Mouse (Mus musculus) layer of hippocampus, postnatal 36 days (tissue): ENCODE results near the gene Mst1. TPM values are rescaled to one million over a fixed set of nuclear protein-coding genes. Genes with fewer than 3 reads are reported as not detected.
A peak's percentile ranks its signal among the peaks of the same experiment; 100 is the strongest.

Experiments
- DNase-seq, 2 experiments: peaks; one replicate each; pipeline ENCODE4 v3.0.0; 2022
- total RNA-seq, 2 experiments: library from RNA; stranded (reverse); gene quantifications; 2 replicates each; pipeline ENCODE4 v1.2.3; 2021

The Mst1 gene
- total RNA-seq: not detected

GRCm38 (mm10) chr9:108080168-108080567 lies at the start of gene Mst1:
Mst1 (plus strand) TSS chr9:108080436.
- DNase-seq: no peak

GRCm38 (mm10) chr9:108032126-108032525 lies 48.1 kb upstream of the Mst1 start:
- no peak for DNase-seq

GRCm38 (mm10) chr9:108035331-108036156 lies 44.7 kb upstream of the Mst1 start:
- DNase-seq: no peak

GRCm38 (mm10) chr9:108044751-108045492 lies 35.3 kb upstream of the Mst1 start:
- DNase-seq: no peak

GRCm38 (mm10) chr9:108046582-108046981 lies 33.7 kb upstream of the Mst1 start:
- no peak for DNase-seq

GRCm38 (mm10) chr9:108047601-108048565 lies 32.4 kb upstream of the Mst1 start:
- DNase-seq: no peak

- no peak for DNase-seq
Measured at GRCm38 (mm10) chr9:108048566-108048955, 31.7 kb upstream of the Mst1 start.

GRCm38 (mm10) chr9:108049016-108049455 lies 31.2 kb upstream of the Mst1 start, which contains the start of gene Gmppb:
Gmppb (plus strand) TSS chr9:108049242.
- peak; percentile 95 to 96 for DNase-seq

GRCm38 (mm10) chr9:108049561-108050251 lies 30.5 kb upstream of the Mst1 start:
- DNase-seq: no peak

GRCm38 (mm10) chr9:108051184-108051930 lies 28.9 kb upstream of the Mst1 start:
- DNase-seq: no peak

GRCm38 (mm10) chr9:108051931-108052220 lies 28.4 kb upstream of the Mst1 start:
- no peak for DNase-seq

GRCm38 (mm10) chr9:108052411-108052810 lies 27.8 kb upstream of the Mst1 start:
- no peak for DNase-seq

- DNase-seq: peak; percentile 95 to 96
Measured at GRCm38 (mm10) chr9:108052885-108053664, 27.2 kb upstream of the Mst1 start, which contains the start of gene Amigo3. Amigo3 (plus strand) TSS chr9:108053159.

- peak in 1 of 2 experiments; percentile 14 for DNase-seq
Measured at GRCm38 (mm10) chr9:108053665-108054225, 26.5 kb upstream of the Mst1 start.

GRCm38 (mm10) chr9:108054331-108055040 lies 25.8 kb upstream of the Mst1 start:
- DNase-seq: peak in 1 of 2 experiments; percentile 3

- DNase-seq: no peak
Measured at GRCm38 (mm10) chr9:108055061-108055460, 25.2 kb upstream of the Mst1 start.

- no peak for DNase-seq
Measured at GRCm38 (mm10) chr9:108055661-108056237, 24.5 kb upstream of the Mst1 start.

- no peak for DNase-seq
Measured at GRCm38 (mm10) chr9:108056361-108057261, 23.6 kb upstream of the Mst1 start.
